Mouse (Mus musculus) embryonic fibroblast, embryonic 13.5 days (primary cell): ENCODE measurements around the gene Npepl1.

Experiments
- CTCF ChIP-seq: IDR thresholded peaks from 2 replicates; pipeline ENCODE4 v1.5.1; 2011; ENCODE audit warnings: mild to moderate bottlenecking, control low read depth, low read length, moderate library complexity, borderline replicate concordance; ENCODE audit not compliant: insufficient read depth
- POLR2A ChIP-seq: IDR thresholded peaks from 2 replicates; pipeline ENCODE4 v1.6.1; 2011; ENCODE audit warnings: low read depth, mild to moderate bottlenecking, control low read depth, low read length, moderate library complexity

GRCm38 (mm10) chr2:174122331-174122730 lies 12.2 kb downstream of the Npepl1 start:
- no peak for TF ChIP-seq CTCF
- TF ChIP-seq POLR2A: no peak
